7 mouse cellular contexts compared by ENCODE assay signal in the genomic region with DNA sequence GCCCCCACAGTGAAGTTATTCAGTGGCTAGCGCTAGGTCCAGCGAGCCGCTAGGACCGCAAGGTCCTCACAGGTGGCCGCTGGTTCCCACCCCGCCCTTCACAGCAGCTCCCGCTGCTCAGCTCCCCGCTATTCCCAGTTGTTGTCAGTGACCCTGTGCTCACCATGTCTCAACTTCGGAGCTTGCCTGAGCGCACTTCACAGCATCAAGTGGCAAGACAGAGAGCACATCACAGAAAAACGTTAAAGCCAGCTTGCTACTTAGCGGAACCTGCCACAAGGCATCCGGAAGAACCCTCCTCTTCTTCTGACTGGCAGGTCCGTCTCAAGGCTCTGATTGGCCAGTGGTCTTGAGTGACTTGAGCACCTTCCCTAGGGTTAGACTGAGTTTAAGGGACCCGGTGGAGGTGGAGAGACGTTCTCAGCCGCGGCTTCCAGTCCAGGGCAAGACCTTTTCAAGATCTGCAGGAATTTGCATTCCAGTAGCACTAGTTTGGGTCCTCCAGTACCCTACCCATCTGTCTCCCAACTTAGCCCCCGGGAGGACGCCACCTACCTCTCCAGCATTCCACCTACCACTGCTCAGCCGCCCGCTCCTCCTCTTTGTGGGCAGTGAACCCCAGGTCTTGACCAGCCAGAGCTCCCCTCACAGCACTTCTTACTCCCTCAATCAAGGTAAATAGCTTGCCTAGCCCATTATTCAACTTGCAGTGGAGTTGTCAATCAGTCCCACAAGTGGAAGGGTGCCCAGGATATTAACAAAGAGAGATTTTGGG. TPM values are rescaled to one million over a fixed set of nuclear protein-coding genes. Genes with fewer than 3 reads are reported as not detected.
DNase-seq lines count a peak whose midpoint lies in the region; ATAC-seq and TF ChIP-seq lines count a peak whose summit lies in the region.

No protein-coding gene starts in this region.

- peak overlapping the region; percentile 63 for H3K4me2 ChIP-seq in embryonic facial prominence, embryonic 12.5 days (replicated peaks)
- peak overlapping the region; percentile 67 for H3K4me2 ChIP-seq in limb, embryonic 12.5 days
- peak overlapping the region; percentile 82 for H3K4me2 ChIP-seq in midbrain, embryonic 15.5 days

- DNase-seq in adrenal gland, postnatal 25 days, result peak; percentile 75
- DNase-seq in heart, adult 18-20 months, result peak; percentile 93 to 94
- peak; percentile 96 for DNase-seq in kidney, adult 2 months
- peak; percentile 83 to 84 for DNase-seq in spleen, adult 2 months (ENCODE audit: low read depth in 1 of 2, low spot score in 2 of 2)

- no peak for TF ChIP-seq CTCF in kidney, adult 2 months (conservative IDR thresholded peaks at IDR 0.05; ENCODE audit: insufficient read depth, insufficient read length, low read depth, low read length)
- no peak for TF ChIP-seq CTCF in spleen, adult 2 months (IDR thresholded peaks at IDR 0.05; ENCODE audit: extremely low read depth, insufficient read depth, insufficient read length, insufficient replicate concordance)

- H3K27me3 ChIP-seq in embryonic facial prominence, embryonic 12.5 days, result no peaks in the 10 kb centered on the region
- H3K27me3 ChIP-seq in kidney, adult 2 months (replicated peaks; ENCODE audit: control insufficient read depth, insufficient read depth, low read length), result no peaks in the 10 kb centered on the region
- no peaks in the 10 kb centered on the region for H3K27me3 ChIP-seq in limb, embryonic 12.5 days
- H3K27me3 ChIP-seq in midbrain, embryonic 15.5 days (replicated peaks), result no peaks in the 10 kb centered on the region
- H3K27me3 ChIP-seq in spleen, adult 2 months (ENCODE audit: control insufficient read depth, insufficient read depth, low read length), result no peaks in the 10 kb centered on the region

- H3K27ac ChIP-seq in embryonic facial prominence, embryonic 12.5 days, result peak overlapping the region; percentile 80
- peak overlapping the region; percentile 46; the same call in 1 of the 2 replicates for H3K27ac ChIP-seq in kidney, adult 2 months (ENCODE audit: insufficient read depth, low read depth, low read length)
- H3K27ac ChIP-seq in limb, embryonic 12.5 days, result peak overlapping the region; percentile 85
- H3K27ac ChIP-seq in midbrain, embryonic 15.5 days, result peak overlapping the region; percentile 84
- peak overlapping the region; percentile 48 for H3K27ac ChIP-seq in spleen, adult 2 months (ENCODE audit: insufficient read depth, low read length)

- peaks cover 9% of the 10 kb centered on the region for H3K36me3 ChIP-seq in embryonic facial prominence, embryonic 12.5 days
- H3K36me3 ChIP-seq in kidney, adult 2 months (ENCODE audit: control insufficient read depth, insufficient read depth, low read length), result no peaks in the 10 kb centered on the region
- peaks cover 15% of the 10 kb centered on the region for H3K36me3 ChIP-seq in limb, embryonic 12.5 days
- peaks cover 12% of the 10 kb centered on the region for H3K36me3 ChIP-seq in midbrain, embryonic 15.5 days (replicated peaks)
- no peaks in the 10 kb centered on the region for H3K36me3 ChIP-seq in spleen, adult 2 months (ENCODE audit: control insufficient read depth, insufficient read depth, low read length)

- ATAC-seq in embryonic facial prominence, embryonic 12.5 days (ENCODE audit: insufficient number of reproducible peaks, insufficient read depth, low FRiP score, low TSS enrichment), result peak; percentile 96
- ATAC-seq in limb, embryonic 12.5 days (ENCODE audit: insufficient number of reproducible peaks, insufficient read depth, low FRiP score, low TSS enrichment, low read depth), result peak; percentile 97
- ATAC-seq in midbrain, embryonic 15.5 days (replicated peaks), result peak; percentile 98

- TF ChIP-seq POLR2A in kidney, adult 2 months (IDR thresholded peaks at IDR 0.05; ENCODE audit: low read depth, low read length), result peak; percentile 35
- no peak for TF ChIP-seq POLR2A in spleen, adult 2 months (IDR thresholded peaks at IDR 0.05; ENCODE audit: low read depth, low read length)

- H3K4me1 ChIP-seq in embryonic facial prominence, embryonic 12.5 days, result peaks cover 9% of the 10 kb centered on the region
- H3K4me1 ChIP-seq in kidney, adult 2 months (ENCODE audit: control insufficient read depth, insufficient read depth, low read length), result peaks cover 4% of the 10 kb centered on the region; the same call in 1 of the 2 replicates
- peaks cover 6% of the 10 kb centered on the region for H3K4me1 ChIP-seq in limb, embryonic 12.5 days (replicated peaks)
- H3K4me1 ChIP-seq in midbrain, embryonic 15.5 days, result peaks cover 17% of the 10 kb centered on the region
- H3K4me1 ChIP-seq in spleen, adult 2 months (ENCODE audit: control insufficient read depth, insufficient read depth, insufficient read length), result peaks cover 5% of the 10 kb centered on the region

- H3K9ac ChIP-seq in embryonic facial prominence, embryonic 12.5 days, result peak overlapping the region; percentile 66
- H3K9ac ChIP-seq in limb, embryonic 12.5 days (replicated peaks), result peak overlapping the region; percentile 70
- peak overlapping the region; percentile 79 for H3K9ac ChIP-seq in midbrain, embryonic 15.5 days

- peak overlapping the region; percentile 75 for H3K4me3 ChIP-seq in embryonic facial prominence, embryonic 12.5 days
- peak overlapping the region; percentile 82 for H3K4me3 ChIP-seq in kidney, adult 2 months (ENCODE audit: insufficient read depth, low read depth, low read length)
- peak overlapping the region; percentile 84 for H3K4me3 ChIP-seq in limb, embryonic 12.5 days (replicated peaks)
- peak overlapping the region; percentile 81 for H3K4me3 ChIP-seq in midbrain, embryonic 15.5 days
- peak overlapping the region; percentile 70 for H3K4me3 ChIP-seq in spleen, adult 2 months (ENCODE audit: extremely low read depth, insufficient read depth, insufficient read length)

- 0 out of 2 replicates have a peak, but pooled peaks cover 2% of the 10 kb centered on the region for H3K9me3 ChIP-seq in embryonic facial prominence, embryonic 12.5 days
- peaks cover 4% of the 10 kb centered on the region for H3K9me3 ChIP-seq in limb, embryonic 12.5 days
- H3K9me3 ChIP-seq in midbrain, embryonic 15.5 days, result 0 out of 2 replicates have a peak, but pooled peaks cover 3% of the 10 kb centered on the region

- under 1% methylated on average over 22 of the region's 22 CpGs for WGBS in embryonic facial prominence, embryonic 12.5 days
- under 1% methylated on average over 22 of the region's 22 CpGs for WGBS in kidney, adult 2 months
- WGBS in limb, embryonic 12.5 days, result under 1% methylated on average over 22 of the region's 22 CpGs
- WGBS in midbrain, embryonic 15.5 days, result under 1% methylated on average over 22 of the region's 22 CpGs
- under 1% methylated on average over 22 of the region's 22 CpGs for WGBS in spleen, adult 2 months

RNA-seq across cellular contexts. Expression of gene 2010315B03Rik, which starts 30.4 kb away (rescaled TPM):
- total RNA-seq in adrenal gland, postnatal 25 days (2021), result 22.8 and 26.5 TPM in 2 replicates
- polyA plus RNA-seq in embryonic facial prominence, embryonic 12.5 days (2016; fragmentation: Nextera tagmentation; extraction: Ambion mirVana), result 6.9 and 7.4 TPM in 2 replicates
- 1 to 10 TPM; 8.8 to 9.8 TPM for total RNA-seq in heart, adult 18-20 months (2021)
- 4.5 and 6.3 TPM in 2 replicates for polyA plus RNA-seq in kidney, adult 2 months (2012; rRNA removed)
- 5.1 and 5.4 TPM in 2 replicates for polyA plus RNA-seq in limb, embryonic 12.5 days (2016; fragmentation: Nextera tagmentation; extraction: Ambion mirVana)
- polyA plus RNA-seq in midbrain, embryonic 15.5 days (2015; fragmentation: Nextera tagmentation; extraction: Ambion mirVana), result 13.8 TPM in 2 replicates
- polyA plus RNA-seq in spleen, adult 2 months (2012; rRNA removed), result 2.1 and 2.6 TPM in 2 replicates

Comparison
In these comparisons a context has a peak if more than half of its experiments do, and no peak if none do; other contexts are left out.
1. Peak in every context shown above with its lines: DNase-seq, ATAC-seq, H3K4me3 ChIP-seq and H3K27ac ChIP-seq.